Mouse (Mus musculus) MEL (cell line): ENCODE results near the gene Cela2a. TPM values are rescaled to one million over a fixed set of nuclear protein-coding genes. Genes with fewer than 3 reads are reported as not detected.
A peak's percentile ranks its signal among the peaks of the same experiment; 100 is the strongest.

Experiments used
- DNase-seq: peaks from one replicate; pipeline ENCODE4 v3.0.0; 2011; ENCODE audit warnings: low read depth, low spot score
- H3K27ac ChIP-seq: 2 replicates; pipeline ENCODE4 v1.5.1; 2012; ENCODE audit warnings: low read depth, mild to moderate bottlenecking, control low read depth, low read length, moderate library complexity; ENCODE audit not compliant: control insufficient read depth
- H3K27me3 ChIP-seq, 2 experiments: fragments of 150-350 bp in 1 of 2; sonication (generic) in 1 of 2; 2 replicates each; pipeline ENCODE4 v1.6.1; 2012; ENCODE audit warnings: low read length in 2 of 2, mild to moderate bottlenecking in 2 of 2, improper control_type of control experiment in 1 of 2, moderate library complexity in 1 of 2; ENCODE audit not compliant: insufficient read depth in 2 of 2, control insufficient read depth in 1 of 2
- H3K36me3 ChIP-seq, 2 experiments: 2 replicates each; pipeline ENCODE4 v1.6.1; 2012 to 2014; ENCODE audit warnings: low read length in 2 of 2, improper control_type of control experiment in 1 of 2, inconsistent platforms in 1 of 2, mild to moderate bottlenecking in 1 of 2; ENCODE audit not compliant: insufficient read depth in 2 of 2, control insufficient read depth in 1 of 2
- H3K4me1 ChIP-seq, 2 experiments: fragments of 150-350 bp in 1 of 2; sonication (generic) in 1 of 2; 2 replicates each; pipeline ENCODE4 v1.6.1; 2012; ENCODE audit warnings: low read length in 2 of 2, improper control_type of control experiment in 1 of 2, mild to moderate bottlenecking in 1 of 2; ENCODE audit not compliant: insufficient read depth in 2 of 2, control insufficient read depth in 1 of 2
- H3K4me3 ChIP-seq, 2 experiments: fragments of 150-350 bp in 1 of 2; sonication (generic) in 1 of 2; 2 replicates each; pipeline ENCODE4 v1.5.1; 2012; ENCODE audit warnings: low read depth in 2 of 2, low read length in 2 of 2, mild to moderate bottlenecking in 2 of 2, moderate library complexity in 2 of 2, control low read depth in 1 of 2, improper control_type of control experiment in 1 of 2; ENCODE audit not compliant: control insufficient read depth in 1 of 2, insufficient read depth in 1 of 2
- H3K79me2 ChIP-seq: 2 replicates; pipeline ENCODE4 v1.6.1; 2012; ENCODE audit warnings: mild to moderate bottlenecking, low read length, moderate library complexity; ENCODE audit not compliant: control insufficient read depth, poor library complexity, insufficient read depth
- H3K9ac ChIP-seq: 2 replicates; pipeline ENCODE4 v1.6.1; 2012; ENCODE audit warnings: low read depth, mild to moderate bottlenecking, control low read depth, low read length, moderate library complexity; ENCODE audit not compliant: control insufficient read depth, poor library complexity, severe bottlenecking
- H3K9me3 ChIP-seq: fragments of 150-350 bp; sonication (generic); replicated peaks from 2 replicates; pipeline ENCODE4 v1.6.1; 2012; ENCODE audit warnings: mild to moderate bottlenecking, low read length, improper control_type of control experiment, moderate library complexity; ENCODE audit not compliant: insufficient read depth
- BHLHE40 ChIP-seq: IDR thresholded peaks from 2 replicates; pipeline ENCODE4 v1.6.1; 2012; ENCODE audit warnings: low read depth, mild to moderate bottlenecking, inconsistent platforms, low read length, improper control_type of control experiment, borderline replicate concordance
- CHD1 ChIP-seq: IDR thresholded peaks from 2 replicates; pipeline ENCODE4 v1.6.1; 2012; ENCODE audit warnings: low read depth, mild to moderate bottlenecking, inconsistent platforms, low read length, improper control_type of control experiment
- E2F4 ChIP-seq: IDR thresholded peaks from 2 replicates; pipeline ENCODE4 v1.6.1; 2011; ENCODE audit warnings: low read depth, low read length, improper control_type of control experiment, borderline replicate concordance
- ELF1 ChIP-seq: IDR thresholded peaks from 2 replicates; pipeline ENCODE4 v1.6.1; 2014; ENCODE audit warnings: low read depth, mild to moderate bottlenecking, inconsistent platforms, low read length, improper control_type of control experiment, moderate library complexity
- EP300 ChIP-seq, 2 experiments: IDR thresholded peaks; 2 replicates each; pipeline ENCODE4 v1.6.1; 2011; ENCODE audit warnings: improper control_type of control experiment in 2 of 2, low read length in 2 of 2, low read depth in 1 of 2, mild to moderate bottlenecking in 1 of 2
- ETS1 ChIP-seq: IDR thresholded peaks from 2 replicates; pipeline ENCODE4 v1.6.1; 2012; ENCODE audit warnings: low read depth, mild to moderate bottlenecking, inconsistent platforms, low read length, improper control_type of control experiment, moderate library complexity
- GATA1 ChIP-seq: IDR thresholded peaks from 2 replicates; pipeline ENCODE4 v1.6.1; 2011; ENCODE audit warnings: low read depth, low read length, improper control_type of control experiment
- HCFC1 ChIP-seq: IDR thresholded peaks from 2 replicates; pipeline ENCODE4 v1.6.1; 2012; ENCODE audit warnings: low read depth, mild to moderate bottlenecking, inconsistent platforms, low read length, improper control_type of control experiment, moderate library complexity
- KAT2A ChIP-seq: conservative IDR thresholded peaks from 2 replicates; pipeline ENCODE4 v1.6.1; 2012; ENCODE audit warnings: low read depth, low read length, improper control_type of control experiment, inconsistent platforms
- MAX ChIP-seq: IDR thresholded peaks from 2 replicates; pipeline ENCODE4 v1.6.1; 2011; ENCODE audit warnings: low read length, improper control_type of control experiment
- MAZ ChIP-seq: IDR thresholded peaks from 2 replicates; pipeline ENCODE4 v1.6.1; 2012; ENCODE audit warnings: low read depth, mild to moderate bottlenecking, inconsistent platforms, low read length, improper control_type of control experiment
- MXI1 ChIP-seq: IDR thresholded peaks from 2 replicates; pipeline ENCODE4 v1.6.1; 2011; ENCODE audit warnings: mild to moderate bottlenecking, low read depth, low read length, improper control_type of control experiment
- MYC ChIP-seq: IDR thresholded peaks from 2 replicates; pipeline ENCODE4 v1.6.1; 2011; ENCODE audit warnings: low read depth, mild to moderate bottlenecking, low read length, improper control_type of control experiment, moderate library complexity
- NELFE ChIP-seq: IDR thresholded peaks from 2 replicates; pipeline ENCODE4 v1.6.1; 2011; ENCODE audit warnings: low read depth, low read length, improper control_type of control experiment
- NRF1 ChIP-seq: IDR thresholded peaks from 2 replicates; pipeline ENCODE4 v1.6.1; 2014; ENCODE audit warnings: low read depth, mild to moderate bottlenecking, inconsistent platforms, low read length, improper control_type of control experiment, moderate library complexity; ENCODE audit not compliant: poor library complexity, insufficient read depth, severe bottlenecking
- POLR2A ChIP-seq, 2 experiments: IDR thresholded peaks; 2 replicates each; pipeline ENCODE4 v1.6.1; 2011 to 2012; ENCODE audit warnings: low read length in 2 of 2, mild to moderate bottlenecking in 2 of 2, control low read depth in 1 of 2, improper control_type of control experiment in 1 of 2, low read depth in 1 of 2, moderate library complexity in 1 of 2; ENCODE audit not compliant: control insufficient read depth in 1 of 2, insufficient read depth in 1 of 2, poor library complexity in 1 of 2
- POLR2AphosphoS2 ChIP-seq: IDR thresholded peaks from 2 replicates; pipeline ENCODE4 v1.6.1; 2011; ENCODE audit warnings: low read length, improper control_type of control experiment
- POLR2AphosphoS5 ChIP-seq: IDR thresholded peaks from 2 replicates; pipeline ENCODE4 v1.6.1; 2012; ENCODE audit warnings: low read depth, borderline replicate concordance, mild to moderate bottlenecking, inconsistent platforms, low read length, moderate library complexity, mixed read lengths
- SIN3A ChIP-seq: IDR thresholded peaks from 2 replicates; pipeline ENCODE4 v1.6.1; 2012; ENCODE audit warnings: low read length, improper control_type of control experiment, inconsistent platforms
- SMC3 ChIP-seq: IDR thresholded peaks from 2 replicates; pipeline ENCODE4 v1.6.1; 2011; ENCODE audit warnings: low read depth, low read length, improper control_type of control experiment
- TAL1 ChIP-seq: IDR thresholded peaks from 2 replicates; pipeline ENCODE4 v1.6.1; 2012; ENCODE audit warnings: mild to moderate bottlenecking, inconsistent platforms, low read length, moderate library complexity, mixed read lengths
- TCF12 ChIP-seq: IDR thresholded peaks from 2 replicates; pipeline ENCODE4 v1.6.1; 2014; ENCODE audit warnings: low read depth, mild to moderate bottlenecking, inconsistent platforms, low read length, improper control_type of control experiment, moderate library complexity
- UBTF ChIP-seq: IDR thresholded peaks from 2 replicates; pipeline ENCODE4 v1.6.1; 2012; ENCODE audit warnings: low read depth, mild to moderate bottlenecking, inconsistent platforms, low read length, improper control_type of control experiment, moderate library complexity, borderline replicate concordance; ENCODE audit not compliant: insufficient read depth
- ZMIZ1 ChIP-seq: IDR thresholded peaks from 2 replicates; pipeline ENCODE4 v1.6.1; 2012; ENCODE audit warnings: low read depth, mild to moderate bottlenecking, inconsistent platforms, low read length, improper control_type of control experiment, moderate library complexity
- polyA plus RNA-seq, 2 experiments: library from polyadenylated mRNA; stranded (reverse) in 1 of 2; unstranded in 1 of 2; fragments of >175 nt in 1 of 2; fragments of >200 nt in 1 of 2; gene quantifications; 2 replicates each; pipeline versions ENCODE4 v1.2.1 to v1.2.4; 2012; ENCODE audit warnings: low replicate concordance in 2 of 2, low read depth in 1 of 2; ENCODE audit not compliant: insufficient read length in 2 of 2, insufficient read depth in 1 of 2, missing spikeins in 1 of 2
- total RNA-seq: library from RNA; depleted of rRNA; stranded (reverse); fragments of 300-350 nt; gene quantifications from 2 replicates; pipeline ENCODE4 v1.2.3, GENCODE M21; 2012

Gene Cela2a
- total and polyA plus RNA-seq, 3 experiments, result not detected

- H3K9me3 ChIP-seq, result no peaks in the 10 kb centered on the region
- H3K27me3 ChIP-seq, result 0 out of 4 replicates have a peak, but pooled peaks cover 0 to 2% of the 10 kb centered on the region in 2 experiments
- peak; percentile 85 for DNase-seq
- peak within 1 kb of the TSS; percentile 65 to 95 for H3K4me3 ChIP-seq
- H3K9ac ChIP-seq, result peak within 1 kb of the TSS; percentile 95
- peaks cover 1 to 21% of the 10 kb centered on the region in 2 experiments; a peak in 3 of 4 replicates for H3K4me1 ChIP-seq
- peaks cover 0 to 12% of the 10 kb centered on the region in 2 experiments; a peak in 1 of 4 replicates for H3K36me3 ChIP-seq
- TF ChIP-seq SIN3A (peak; percentile 75), CHD1 (no peak), UBTF (no peak), ZMIZ1 (peak; percentile 71; the same call in 1 of the 2 replicates), HCFC1 (peak; percentile 38), NRF1 (no peak), MYC (0 out of 2 replicates have a peak, but pooled peaks have one; percentile 33), NELFE (peak; percentile 81), SMC3 (no peak), GATA1 (peak; percentile 49; the same call in 1 of the 2 replicates), EP300 (IDR thresholded peaks at IDR 0.05; ENCODE audit: low read depth in 1 of 2, low read length in 2 of 2) (peak in 1 of 2 experiments; percentile 38; a peak in 3 of 4 replicates), TAL1 (peak; percentile 79), POLR2AphosphoS2 (peak; percentile 65; the same call in 1 of the 2 replicates), BHLHE40 (peak; percentile 42; the same call in 1 of the 2 replicates), E2F4 (0 out of 2 replicates have a peak, but pooled peaks have one; percentile 32), MAZ (peak; percentile 71; the same call in 1 of the 2 replicates), MAX (peak; percentile 72), KAT2A (no peak), MXI1 (peak; percentile 64), ELF1 (peak; percentile 82), TCF12 (peak; percentile 33; the same call in 1 of the 2 replicates), POLR2AphosphoS5 (no peak), POLR2A (IDR thresholded peaks at IDR 0.05; ENCODE audit: control insufficient read depth in 1 of 2, insufficient read depth in 1 of 2, low read depth in 1 of 2, low read length in 2 of 2, poor library complexity in 1 of 2) (peak; percentile 82 to 92), ETS1 (no peak)
- TF ChIP-seq, all 39 proteins: peak for 17
- H3K79me2 ChIP-seq, result peaks cover 19% of the 10 kb centered on the region
- H3K27ac ChIP-seq, result no peak within 1 kb of the TSS
Observed at GRCm38 (mm10) chr4:141874601-141875460, 48.9 kb upstream of the Cela2a start, which contains the start of gene Efhd2. Efhd2 (minus strand) TSS chr4:141874920.
